Mouse (Mus musculus): Measurements from ENCODE around the gene Chpf2. TPM values are rescaled to one million over a fixed set of nuclear protein-coding genes. Genes with fewer than 3 reads are reported as not detected.

Chpf2 gene
- polyA plus RNA-seq, 1 experiment: 55.1 TPM

DNA sequence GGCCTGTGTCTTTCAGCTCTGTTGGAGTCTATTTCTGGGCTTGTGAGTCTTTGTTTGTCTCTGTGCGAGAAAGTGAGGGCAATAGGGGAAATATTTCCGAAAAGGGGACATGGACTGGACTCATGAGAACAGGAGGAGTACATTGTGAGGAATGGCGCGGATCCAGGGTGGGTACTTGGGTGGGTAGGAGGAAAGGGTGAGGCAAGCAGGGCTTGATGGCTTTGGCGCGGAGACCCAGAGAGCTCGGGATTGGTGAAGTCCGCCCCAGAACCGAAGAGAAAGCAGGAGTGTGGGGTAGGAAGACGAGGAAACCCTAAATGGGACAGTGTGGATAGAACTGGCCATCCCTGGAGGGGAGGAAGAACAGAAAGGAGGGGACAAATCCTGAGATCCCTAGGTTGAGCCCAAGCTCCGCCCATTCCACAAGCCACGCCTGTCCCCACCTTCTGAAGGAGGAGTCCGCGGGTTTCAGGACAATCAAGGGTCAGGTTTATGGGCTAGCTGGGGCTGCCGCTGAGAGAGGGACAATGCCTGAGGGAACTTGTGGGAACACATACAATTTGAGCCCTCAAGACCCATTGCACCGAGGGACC is 16.3 kb downstream of the Chpf2 start:
- TF ChIP-seq CTCF (IDR thresholded peaks at IDR 0.05; ENCODE audit: extremely low read depth, insufficient read depth, low read length): no peak
- TF ChIP-seq POLR2A (IDR thresholded peaks at IDR 0.05; ENCODE audit: extremely low read depth, insufficient read depth, low read length): peak; percentile 62; the same call in 1 of the 2 replicates
- Histone ChIP-seq H3K27ac (ENCODE audit: insufficient read depth, low read length) (peak overlapping the region; percentile 57), H3K4me1 (ENCODE audit: control insufficient read depth, insufficient read depth, low read length) (peaks cover 8% of the 10 kb centered on the region), H3K4me3 (ENCODE audit: insufficient read depth, low read length) (peak overlapping the region; percentile 35)

DNA sequence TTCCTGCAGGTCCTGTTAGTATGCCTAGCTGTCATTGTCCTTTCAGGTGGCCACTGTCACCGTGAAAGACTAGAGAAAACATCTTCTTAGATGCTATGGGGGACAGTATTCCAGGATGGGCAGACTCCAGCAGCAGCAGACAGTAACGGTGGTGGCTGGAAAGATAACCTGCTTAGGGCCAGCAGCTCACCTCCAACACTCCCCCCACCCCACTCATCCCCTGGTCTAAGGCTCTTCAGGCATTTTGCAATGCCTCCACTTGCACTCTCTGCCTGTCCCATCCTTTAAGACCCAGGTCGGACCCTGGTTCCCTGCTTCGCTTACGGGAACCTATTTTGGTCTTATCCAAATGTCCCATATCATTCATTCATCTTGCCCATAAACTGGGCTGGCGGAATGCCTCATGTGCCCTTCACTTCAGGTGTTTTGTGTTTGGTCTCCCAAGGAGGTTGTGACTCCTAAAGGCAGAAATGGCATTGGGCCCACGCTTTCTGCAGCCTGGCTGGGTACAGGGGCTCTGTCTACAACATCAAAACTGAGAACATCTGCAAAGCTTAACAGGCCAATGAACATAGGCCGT is 17.0 kb downstream of the Chpf2 start:
- no peak for TF ChIP-seq POLR2A (IDR thresholded peaks at IDR 0.05; ENCODE audit: extremely low read depth, insufficient read depth, low read length)
- no peak for TF ChIP-seq CTCF (IDR thresholded peaks at IDR 0.05; ENCODE audit: extremely low read depth, insufficient read depth, low read length)
- H3K4me3 ChIP-seq (ENCODE audit: insufficient read depth, low read length): no peak overlapping the region
- peaks cover 3% of the 10 kb centered on the region; the same call in 1 of the 2 replicates for H3K4me1 ChIP-seq (ENCODE audit: control insufficient read depth, insufficient read depth, low read length)
- 0 out of 2 replicates have a peak overlapping the region, but pooled peaks have one; percentile 6 for H3K27ac ChIP-seq (ENCODE audit: insufficient read depth, low read length)

DNA sequence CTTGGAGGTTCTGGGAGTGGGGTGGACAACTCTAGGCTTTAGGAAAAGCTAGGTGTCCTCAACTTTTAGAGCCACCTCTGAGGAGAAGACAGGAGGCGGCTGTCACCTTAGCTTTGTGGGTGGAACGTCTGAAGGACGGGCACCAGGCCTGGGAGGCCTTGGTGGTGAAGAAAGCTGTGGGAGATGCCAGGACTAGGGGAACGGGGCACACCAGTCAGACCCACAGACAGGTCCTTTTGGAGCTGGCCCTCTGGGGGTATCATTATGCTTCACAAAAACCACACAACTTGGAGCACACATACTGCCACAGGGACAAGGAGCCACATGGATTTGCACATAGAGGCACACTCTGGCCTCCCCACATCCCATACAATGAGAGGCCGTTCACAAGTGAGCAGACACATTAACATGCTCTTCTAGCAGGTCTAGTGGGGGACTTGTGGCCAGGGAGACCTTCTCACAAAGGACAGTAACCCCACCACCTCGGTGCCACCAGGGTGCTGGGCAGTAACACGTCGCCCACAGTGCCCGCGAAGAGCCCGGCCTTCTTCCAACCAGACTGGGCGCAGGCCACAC is 17.6 kb downstream of the Chpf2 start:
- Histone ChIP-seq H3K27ac (ENCODE audit: insufficient read depth, low read length) (peak overlapping the region; percentile 89), H3K4me3 (ENCODE audit: insufficient read depth, low read length) (peak overlapping the region; percentile 35), H3K4me1 (ENCODE audit: control insufficient read depth, insufficient read depth, low read length) (peaks cover 3% of the 10 kb centered on the region; the same call in 1 of the 2 replicates)
- TF ChIP-seq POLR2A (IDR thresholded peaks at IDR 0.05; ENCODE audit: extremely low read depth, insufficient read depth, low read length) (no peak), CTCF (IDR thresholded peaks at IDR 0.05; ENCODE audit: extremely low read depth, insufficient read depth, low read length) (no peak)

DNA sequence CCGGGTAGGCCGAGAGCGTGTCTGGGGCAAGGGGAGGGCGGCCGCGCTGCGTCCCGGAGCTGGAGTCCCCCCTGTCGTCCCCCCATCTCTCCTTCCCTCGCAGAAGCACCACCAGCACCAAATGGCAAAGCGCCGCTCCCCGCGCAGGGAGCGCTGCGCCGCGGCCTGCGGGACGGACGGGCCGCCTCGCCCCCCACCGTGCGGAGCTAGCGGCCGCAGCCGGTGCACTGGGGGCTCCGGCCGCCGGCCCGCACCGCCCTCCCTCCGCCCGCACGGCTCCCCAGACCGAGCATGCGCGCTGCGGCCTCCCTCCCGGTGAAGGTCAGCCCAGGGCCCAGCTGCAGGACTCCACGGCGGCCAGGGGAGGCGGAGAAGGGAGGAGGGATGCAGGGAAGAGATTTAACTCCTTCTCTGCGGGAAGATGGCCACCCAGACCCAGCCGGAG is 18.1 kb downstream of the Chpf2 start:
- Histone ChIP-seq H3K4me3 (ENCODE audit: insufficient read depth, low read length) (peak overlapping the region; percentile 35), H3K27ac (ENCODE audit: insufficient read depth, low read length) (peak overlapping the region; percentile 89), H3K4me1 (ENCODE audit: control insufficient read depth, insufficient read depth, low read length) (peaks cover 3% of the 10 kb centered on the region; the same call in 1 of the 2 replicates)
- TF ChIP-seq POLR2A (IDR thresholded peaks at IDR 0.05; ENCODE audit: extremely low read depth, insufficient read depth, low read length): 0 out of 2 replicates have a peak, but pooled peaks have one; percentile 16
- TF ChIP-seq CTCF (IDR thresholded peaks at IDR 0.05; ENCODE audit: extremely low read depth, insufficient read depth, low read length): no peak

DNA sequence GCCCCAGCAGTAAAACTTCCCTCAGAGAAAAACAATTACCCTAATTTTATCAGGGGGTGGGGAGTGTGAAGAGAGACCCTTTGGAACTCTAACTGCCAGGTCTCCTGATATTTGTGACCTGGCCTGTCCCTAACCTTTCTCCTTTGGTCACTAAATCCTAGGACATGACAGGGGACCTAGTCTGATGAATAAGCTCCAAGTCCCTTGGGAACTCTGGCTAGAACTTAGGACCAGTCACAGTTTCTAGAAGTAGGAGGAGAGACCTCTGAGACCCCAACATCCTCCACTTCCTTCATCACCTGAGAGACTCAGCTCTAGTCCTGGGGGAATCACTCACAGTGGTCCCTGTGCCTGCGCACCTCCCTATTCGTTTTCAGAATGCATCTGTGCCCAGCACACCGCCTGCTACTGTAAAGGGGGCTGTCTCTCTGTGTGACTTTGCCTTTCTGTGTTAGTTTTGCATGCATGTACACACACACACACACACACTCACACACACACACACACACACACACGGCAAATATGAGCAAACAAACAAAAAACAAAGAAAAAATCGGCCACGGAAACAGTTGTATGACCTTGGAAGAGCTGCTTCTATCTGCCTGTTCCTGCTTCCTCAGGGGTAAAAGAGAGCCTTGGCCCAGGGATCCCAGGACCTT is 18.9 kb downstream of the Chpf2 start:
- H3K27ac ChIP-seq (ENCODE audit: insufficient read depth, low read length): peak overlapping the region; percentile 89; the same call in 1 of the 2 replicates
- H3K4me1 ChIP-seq (ENCODE audit: control insufficient read depth, insufficient read depth, low read length): peaks cover 3% of the 10 kb centered on the region; the same call in 1 of the 2 replicates
- peak overlapping the region; percentile 35 for H3K4me3 ChIP-seq (ENCODE audit: insufficient read depth, low read length)
- TF ChIP-seq CTCF (IDR thresholded peaks at IDR 0.05; ENCODE audit: extremely low read depth, insufficient read depth, low read length) (no peak), POLR2A (IDR thresholded peaks at IDR 0.05; ENCODE audit: extremely low read depth, insufficient read depth, low read length) (no peak)

DNA sequence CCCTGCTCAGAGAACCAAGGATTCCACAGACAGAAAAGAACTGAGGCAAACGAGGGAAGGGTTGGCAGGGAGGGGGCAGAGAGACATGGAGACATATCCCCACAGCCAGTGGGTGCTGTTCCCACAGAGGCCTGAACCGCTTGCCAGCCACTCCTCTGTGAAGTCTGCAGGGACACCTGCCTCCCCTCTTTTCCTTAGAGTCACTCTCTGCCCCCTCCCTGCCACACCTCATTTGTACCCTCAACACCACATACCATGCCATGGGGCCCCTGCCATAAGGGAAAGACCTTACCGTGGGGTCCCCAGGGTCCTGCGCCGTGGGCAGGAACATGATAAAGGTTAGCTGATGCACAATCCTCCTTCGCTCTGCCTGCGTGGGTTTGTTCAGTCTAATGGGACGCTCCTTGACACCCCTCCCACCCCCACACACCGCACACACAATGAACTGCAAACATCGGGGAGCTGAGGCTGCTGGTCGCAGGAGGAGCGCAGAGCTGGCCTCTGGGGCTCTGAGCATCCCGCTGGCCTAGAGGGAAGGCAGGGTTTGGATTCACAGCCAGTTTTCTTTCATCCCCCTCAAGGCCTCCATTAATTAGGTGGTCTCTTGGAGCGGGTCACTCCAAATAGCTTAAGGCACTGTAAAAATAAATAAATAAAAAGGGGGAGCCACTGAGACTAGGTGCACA is 19.6 kb downstream of the Chpf2 start:
- Histone ChIP-seq H3K27ac (ENCODE audit: insufficient read depth, low read length) (no peak overlapping the region), H3K4me3 (ENCODE audit: insufficient read depth, low read length) (peak overlapping the region; percentile 35; the same call in 1 of the 2 replicates), H3K4me1 (ENCODE audit: control insufficient read depth, insufficient read depth, low read length) (peaks cover 3% of the 10 kb centered on the region; the same call in 1 of the 2 replicates)
- TF ChIP-seq CTCF (IDR thresholded peaks at IDR 0.05; ENCODE audit: extremely low read depth, insufficient read depth, low read length) (no peak), POLR2A (IDR thresholded peaks at IDR 0.05; ENCODE audit: extremely low read depth, insufficient read depth, low read length) (no peak)

DNA sequence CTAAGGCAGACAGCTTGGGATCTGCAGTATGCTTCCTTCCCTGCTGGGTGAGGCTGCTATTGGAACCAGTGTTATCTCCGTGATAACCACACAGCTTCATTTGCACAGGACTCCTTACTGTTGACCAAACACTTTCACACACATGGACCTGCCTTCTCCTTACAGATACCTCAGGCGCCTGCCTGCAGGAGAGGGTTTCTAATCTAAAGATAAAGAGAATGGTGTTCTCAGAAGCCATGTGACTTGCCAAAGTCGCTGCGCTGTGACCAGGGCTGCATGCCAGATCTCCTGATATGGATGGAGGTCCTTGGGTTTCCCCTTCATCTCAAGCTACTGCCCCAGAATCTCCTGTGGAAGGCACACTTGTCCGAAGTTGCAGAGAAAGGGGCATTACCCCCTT is 22.8 kb downstream of the Chpf2 start:
- TF ChIP-seq POLR2A (IDR thresholded peaks at IDR 0.05; ENCODE audit: extremely low read depth, insufficient read depth, low read length) (no peak), CTCF (IDR thresholded peaks at IDR 0.05; ENCODE audit: extremely low read depth, insufficient read depth, low read length) (no peak)
- peaks cover 5% of the 10 kb centered on the region for H3K4me1 ChIP-seq (ENCODE audit: control insufficient read depth, insufficient read depth, low read length)
- H3K4me3 ChIP-seq (ENCODE audit: insufficient read depth, low read length): no peak overlapping the region
- H3K27ac ChIP-seq (ENCODE audit: insufficient read depth, low read length): no peak overlapping the region

DNA sequence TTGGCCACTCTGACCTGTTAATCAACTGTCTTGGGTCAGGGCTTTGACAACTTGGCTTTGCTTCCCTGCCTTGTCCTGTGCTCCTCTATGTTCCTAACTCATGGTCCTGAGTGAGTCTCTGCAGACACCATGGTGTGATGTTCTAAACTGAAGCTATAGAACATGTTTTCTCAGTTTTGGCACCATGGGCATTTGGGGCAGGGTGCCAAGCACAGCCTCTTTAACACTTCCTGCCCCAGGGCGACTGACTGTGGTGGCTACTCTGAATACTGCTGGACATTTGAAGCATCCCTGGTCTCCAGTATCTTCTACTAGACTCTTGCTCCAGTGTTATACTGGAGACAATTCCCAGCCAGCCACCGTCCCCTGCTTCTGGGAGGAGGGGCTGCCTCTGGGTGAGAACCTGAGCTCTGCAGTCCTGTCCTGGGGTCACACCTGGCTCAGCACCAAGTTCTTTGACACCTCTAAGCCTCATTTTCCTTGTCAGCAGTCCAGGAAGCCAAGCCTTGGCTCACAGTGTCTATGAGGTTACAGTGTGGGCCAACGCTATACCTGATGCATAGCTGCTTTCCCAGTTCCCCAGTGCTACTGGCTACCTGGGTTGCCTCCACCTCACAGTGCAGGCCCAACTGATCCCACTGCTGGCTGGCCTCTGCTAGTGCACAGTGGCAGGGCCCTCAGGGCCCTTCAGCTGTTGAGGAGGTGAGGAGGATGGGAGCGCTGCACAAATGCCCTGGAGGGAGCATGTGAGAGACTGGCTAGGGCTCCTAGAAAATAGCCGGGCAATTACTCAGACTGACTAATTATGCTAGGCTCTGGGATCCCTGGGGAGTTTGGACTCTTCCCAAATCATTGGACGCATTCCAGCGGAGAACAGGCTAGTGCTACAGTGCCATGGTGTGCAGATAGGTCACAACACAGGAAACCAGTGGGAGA is 25.1 kb downstream of the Chpf2 start:
- Histone ChIP-seq H3K4me3 (ENCODE audit: insufficient read depth, low read length) (no peak overlapping the region), H3K27ac (ENCODE audit: insufficient read depth, low read length) (no peak overlapping the region), H3K4me1 (ENCODE audit: control insufficient read depth, insufficient read depth, low read length) (peaks cover 2% of the 10 kb centered on the region; the same call in 1 of the 2 replicates)
- TF ChIP-seq CTCF (IDR thresholded peaks at IDR 0.05; ENCODE audit: extremely low read depth, insufficient read depth, low read length) (no peak), POLR2A (IDR thresholded peaks at IDR 0.05; ENCODE audit: extremely low read depth, insufficient read depth, low read length) (no peak)

Data from cortical plate, adult 2 months (tissue).